Mouse (Mus musculus): ENCODE measurements around the gene Cckbr.

Cckbr gene

DNA sequence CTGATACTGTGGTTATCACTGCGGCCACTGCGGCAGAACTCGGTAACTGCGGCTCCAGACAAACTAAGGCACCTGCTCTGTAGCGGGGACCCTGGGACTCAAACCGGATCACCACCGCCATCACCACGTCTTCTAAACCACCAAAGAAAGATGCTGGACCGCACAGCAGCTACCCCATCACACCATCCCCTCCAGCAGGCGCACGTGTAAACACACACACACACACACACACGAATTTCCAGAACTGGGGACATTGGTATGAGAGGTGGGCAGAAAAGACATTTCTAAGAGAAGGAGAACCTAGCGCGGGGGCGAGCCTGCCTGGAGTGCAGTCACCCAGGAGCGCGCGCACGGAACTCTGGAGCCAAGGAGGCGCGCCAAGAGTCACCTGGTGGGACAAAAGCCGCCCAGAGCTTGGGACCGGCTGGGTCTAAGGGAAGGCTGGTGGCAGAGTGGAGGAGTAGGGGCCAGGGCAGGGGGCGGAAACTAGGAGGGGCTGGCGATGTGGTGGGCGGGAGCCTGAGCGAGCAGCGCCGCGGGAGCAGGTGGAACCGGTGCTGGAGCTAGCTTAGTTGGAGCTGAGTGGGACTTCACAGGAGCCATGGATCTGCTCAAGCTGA is at the start of gene Cckbr:
TSS of gene Cckbr (plus strand) at position 308 of the 620 bp plus-strand sequence.
- DNase-seq: peak; percentile 65

DNA sequence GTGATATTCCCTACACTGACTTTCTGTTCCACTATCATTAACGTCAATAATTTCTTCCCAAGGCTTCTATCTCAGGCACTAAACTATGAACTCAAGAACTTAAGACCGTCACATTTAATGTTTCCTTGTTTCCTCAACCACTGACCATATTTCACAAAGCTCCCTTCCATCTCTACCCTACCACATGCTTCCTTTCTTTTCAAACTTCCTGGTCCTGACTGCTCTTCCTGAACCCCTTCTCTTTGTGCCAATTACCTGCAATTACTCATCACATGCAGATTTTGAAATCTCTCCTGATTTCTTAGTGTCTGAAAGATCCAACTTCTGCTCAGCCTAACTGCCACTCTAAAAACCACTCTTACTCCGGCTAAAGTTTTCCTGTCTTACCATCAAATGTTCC is 45.2 kb upstream of the Cckbr start:
- DNase-seq: no peak

DNA sequence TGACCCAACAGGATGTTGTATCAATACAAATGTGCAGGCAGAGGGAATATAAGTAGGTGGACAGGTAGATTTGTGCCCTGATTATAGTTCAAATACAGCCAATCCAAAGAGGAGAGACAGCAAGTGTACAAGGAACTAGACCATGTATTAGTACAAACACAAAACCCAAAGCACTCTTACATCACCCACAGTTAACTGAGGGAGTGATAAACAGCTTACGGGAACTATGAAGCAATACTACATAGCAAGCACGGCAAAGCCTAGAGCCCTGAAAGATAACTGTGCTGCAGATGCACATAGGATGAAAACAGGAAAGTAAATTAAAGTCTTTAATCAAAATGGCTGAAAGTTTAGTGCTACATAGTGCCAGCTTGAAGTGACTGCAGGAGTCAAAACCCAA is 37.8 kb upstream of the Cckbr start:
- no peak for DNase-seq

DNA sequence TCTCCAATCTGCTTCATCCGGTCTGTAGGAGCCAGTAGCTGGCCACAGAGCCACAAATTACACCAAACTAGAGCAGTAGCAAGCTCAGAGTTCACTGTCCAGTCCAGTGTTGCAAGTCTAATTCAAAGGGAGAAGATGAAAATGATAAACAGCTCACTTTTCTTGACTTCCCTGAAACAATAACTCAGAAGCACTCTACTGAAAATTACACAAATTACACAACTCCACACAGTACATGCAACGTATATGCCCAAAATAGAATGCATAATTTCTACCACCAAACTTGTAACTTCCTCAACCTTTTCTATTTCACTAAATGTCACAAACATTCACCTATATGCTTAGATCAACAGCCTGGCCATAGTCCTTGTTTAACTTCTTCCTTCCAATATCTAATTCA is 35.3 kb upstream of the Cckbr start:
- no peak for DNase-seq

DNA sequence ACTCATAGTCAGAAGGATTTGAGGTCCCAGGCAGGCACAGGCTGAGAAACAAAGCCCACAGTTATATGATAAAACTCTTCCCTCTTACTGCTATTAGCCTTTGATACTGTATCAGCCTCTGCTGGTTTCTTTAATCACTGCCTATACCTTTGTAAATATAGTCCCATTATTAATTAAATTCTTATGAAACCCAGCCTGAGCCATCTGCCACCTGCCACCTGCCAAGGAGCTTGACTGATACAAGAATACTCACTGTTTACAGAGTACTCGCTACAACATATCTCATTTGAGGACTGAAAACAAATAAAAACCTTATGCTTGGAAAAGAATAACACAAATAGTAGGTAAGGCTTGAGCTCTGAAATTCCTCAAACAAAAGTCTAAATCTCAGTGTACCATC is 30.9 kb upstream of the Cckbr start:
- no peak for DNase-seq

DNA sequence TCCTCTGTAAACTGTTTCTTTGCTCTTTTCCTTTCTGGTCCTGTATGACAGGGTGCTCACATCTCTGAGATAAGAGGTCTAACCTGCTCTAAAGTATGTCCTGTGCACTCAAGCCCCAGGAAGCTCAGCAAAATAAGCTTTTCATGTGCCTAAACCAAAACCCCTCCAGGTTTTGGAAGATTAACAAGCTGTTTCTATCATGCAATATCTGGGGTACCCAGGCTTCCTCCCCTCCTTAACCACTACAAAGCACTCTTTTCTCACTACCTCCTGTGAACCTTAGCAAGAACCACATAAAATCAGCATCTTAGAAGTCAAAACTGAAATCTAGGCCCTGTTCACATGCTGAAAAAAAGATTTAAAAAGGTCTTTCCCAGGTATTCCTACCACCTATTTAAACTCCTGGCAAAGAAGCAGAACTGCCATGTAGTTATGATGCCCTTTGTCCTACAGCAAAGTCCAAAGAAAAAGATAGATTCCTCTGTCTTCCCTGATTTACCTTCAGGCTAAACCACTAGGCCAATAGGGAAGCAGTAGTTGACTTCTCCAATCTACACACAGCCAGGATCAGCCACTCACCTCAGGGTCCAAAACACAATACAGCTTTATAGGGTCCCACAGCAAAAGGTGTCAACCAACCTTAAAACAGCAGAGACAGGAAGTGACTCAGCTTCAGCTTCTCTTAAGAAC is 30.3 kb upstream of the Cckbr start:
- no peak for DNase-seq

DNA sequence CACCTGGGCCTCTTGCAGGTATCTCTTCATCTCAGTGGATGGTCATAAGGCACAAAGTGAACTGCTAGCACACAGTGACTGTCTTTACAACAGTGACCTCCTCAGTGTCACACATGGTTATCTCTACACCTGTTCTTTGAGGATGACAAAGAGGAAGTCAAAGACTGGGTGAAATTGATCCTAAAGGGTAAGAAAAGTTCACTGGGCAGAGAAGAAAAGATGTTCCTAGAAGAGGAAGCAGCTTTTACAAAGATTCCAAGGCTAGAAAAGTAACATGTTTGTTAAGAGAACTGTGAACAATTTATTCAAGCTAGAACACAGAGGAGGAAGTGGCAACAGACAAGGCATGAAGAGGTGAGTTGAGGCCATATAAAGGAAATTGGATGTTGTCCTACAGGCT is 29.4 kb upstream of the Cckbr start:
- DNase-seq: no peak

DNA sequence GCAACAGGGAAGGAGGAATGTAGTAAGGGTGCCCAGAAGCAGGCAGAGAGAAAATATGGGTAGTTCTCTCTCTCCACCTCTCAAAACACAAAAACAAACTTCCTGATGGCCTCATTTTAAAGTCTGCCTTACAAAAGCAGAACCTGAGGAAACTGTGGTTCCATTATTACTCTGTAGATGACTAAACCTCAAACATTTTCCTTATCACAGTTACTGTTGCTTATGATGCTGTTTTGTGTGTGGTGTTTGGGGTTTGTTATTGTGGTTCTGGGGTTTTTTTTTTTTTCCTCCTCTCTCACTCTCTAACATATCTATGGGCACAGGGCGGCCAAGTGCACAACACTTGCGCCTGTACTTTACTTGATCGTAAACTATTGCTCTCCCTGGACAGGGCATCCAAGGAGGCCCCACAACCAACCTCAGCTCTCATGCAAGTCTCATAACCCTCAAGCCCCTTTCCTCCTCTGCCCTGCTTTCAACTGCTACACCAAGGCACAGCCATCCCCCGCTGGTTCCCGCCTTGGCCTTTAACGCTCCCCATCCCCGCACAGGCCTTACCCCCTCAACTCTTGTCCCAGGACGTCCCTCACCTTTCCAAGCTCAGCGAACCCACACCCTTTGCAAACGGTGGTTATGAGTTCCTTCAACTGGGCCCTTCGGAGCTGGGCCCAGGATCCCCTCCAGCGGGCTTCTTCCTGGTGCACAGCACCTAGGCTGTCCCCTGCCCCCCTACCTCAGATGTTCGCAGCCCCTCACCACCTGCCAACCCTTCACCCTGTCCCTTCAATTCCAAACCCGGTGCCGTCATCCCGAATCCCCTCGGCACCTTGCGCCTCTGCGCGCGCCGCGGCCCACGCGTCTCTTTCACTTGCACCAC is 26.2 kb upstream of the Cckbr start:
- no peak for DNase-seq

DNA sequence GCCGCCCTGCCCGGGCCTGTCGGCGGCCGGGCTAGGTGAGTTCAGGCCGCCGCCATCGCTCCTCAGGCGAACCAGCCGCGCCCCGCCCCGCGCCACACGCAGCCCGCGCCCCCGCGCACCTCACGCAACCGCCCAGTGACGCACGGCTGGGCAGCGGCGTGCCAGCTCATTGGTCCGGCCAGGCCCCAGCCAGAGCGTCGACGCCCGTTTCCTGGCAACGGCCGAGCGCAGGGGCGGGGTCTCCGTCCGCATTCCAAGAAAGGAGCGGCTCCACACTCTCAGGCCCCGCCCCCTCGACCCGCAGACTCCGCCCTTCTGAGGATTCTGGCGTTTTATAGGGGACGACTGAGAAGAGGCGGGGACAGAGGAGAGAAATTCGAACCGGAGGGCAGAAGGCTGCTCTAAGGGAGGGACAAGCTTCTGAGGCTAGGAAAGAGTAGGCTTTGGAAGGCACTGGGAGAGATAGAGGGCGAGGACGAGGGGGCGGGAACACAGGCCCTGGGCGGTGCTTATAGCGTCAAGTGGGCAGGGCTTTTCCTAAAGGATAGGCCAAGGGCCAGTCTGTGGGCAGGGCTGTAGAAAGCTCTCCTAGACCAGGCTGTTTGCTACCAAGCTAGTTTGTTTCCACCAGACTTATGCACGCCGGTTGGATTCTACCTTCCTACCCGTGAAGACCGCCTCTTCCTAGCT is 25.5 kb upstream of the Cckbr start, which contains the start of gene Fam160a2:
TSS of gene Fam160a2 (minus strand) at position 120 of the 690 bp plus-strand sequence.
- DNase-seq: peak; percentile 100

DNA sequence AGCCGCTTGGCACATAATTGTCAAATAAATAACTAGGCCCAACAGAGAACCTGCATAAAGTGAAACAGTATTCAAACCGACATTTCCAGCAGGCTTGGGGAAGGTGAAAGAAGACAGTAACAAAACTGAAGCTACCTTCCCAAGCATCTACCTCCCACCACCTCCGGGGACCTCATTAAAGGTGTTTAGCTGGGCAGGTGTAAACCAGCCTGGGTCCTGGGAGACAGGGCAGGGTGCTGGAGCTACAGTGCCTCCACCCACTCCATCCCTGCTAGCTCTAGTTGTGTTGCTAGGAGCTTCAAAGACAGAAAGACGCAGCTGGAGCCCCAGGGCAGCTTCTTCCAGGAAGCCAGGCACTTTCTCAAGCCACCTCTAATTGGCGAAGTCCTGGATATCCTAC is 21.3 kb upstream of the Cckbr start, which contains the start of gene Cnga4:
TSS of gene Cnga4 (plus strand) at position 301 of the 400 bp plus-strand sequence.
- no peak for DNase-seq

DNA sequence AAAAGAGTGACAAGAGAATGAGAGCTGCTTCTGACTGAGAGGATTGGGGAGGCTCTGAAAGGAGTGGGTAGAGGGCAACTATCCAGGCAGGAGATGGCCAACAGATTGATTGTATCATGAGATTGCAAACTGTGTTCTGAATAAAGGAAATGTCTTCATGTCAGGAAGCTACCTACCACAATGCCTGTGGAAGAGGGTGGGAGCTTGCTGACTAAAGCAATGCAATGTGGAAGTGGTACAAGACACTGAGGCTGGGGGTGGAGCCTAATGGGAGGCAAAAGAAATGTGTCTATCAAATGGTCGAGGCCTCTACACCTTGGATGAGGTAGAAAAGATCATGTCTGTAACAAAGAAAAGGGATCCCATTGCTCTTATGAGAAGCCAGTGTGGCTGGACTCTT is 19.2 kb upstream of the Cckbr start:
- DNase-seq: no peak

DNA sequence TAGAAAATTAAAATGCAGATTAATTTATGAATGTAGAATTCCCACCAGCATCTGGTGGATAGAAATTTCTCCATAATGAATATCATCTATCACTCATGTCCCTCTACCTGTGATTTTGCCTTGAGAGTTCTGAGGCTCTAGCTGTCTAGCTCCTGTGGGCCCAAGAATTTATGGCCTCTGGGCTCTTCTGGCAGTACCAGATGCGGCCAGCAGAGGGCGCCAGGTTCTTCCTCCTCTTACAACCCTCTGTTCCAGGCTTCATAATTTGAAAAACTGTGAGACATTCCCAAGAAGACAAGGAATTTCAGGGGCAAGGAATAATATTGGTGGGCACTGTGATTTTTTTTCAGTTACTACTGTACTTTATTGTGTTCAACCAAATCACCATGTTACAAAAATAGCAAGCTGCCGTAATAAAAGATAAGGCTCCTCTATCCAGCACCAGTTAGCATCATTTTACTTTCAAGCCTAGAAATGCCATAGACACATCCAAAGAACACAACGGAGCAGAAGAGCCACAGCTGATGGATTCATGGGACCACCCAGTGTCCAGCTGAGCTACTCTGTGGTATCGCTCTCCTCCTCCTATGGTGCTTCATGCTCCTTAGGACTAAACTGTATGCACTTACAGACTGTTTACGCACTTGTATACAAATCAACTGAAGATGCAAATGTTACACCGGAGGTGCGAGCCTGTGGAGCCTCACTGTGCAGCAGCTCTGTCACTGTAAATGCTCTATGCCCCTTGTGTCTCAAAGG is 13.5 kb upstream of the Cckbr start:
- peak; percentile 78 for DNase-seq

DNA sequence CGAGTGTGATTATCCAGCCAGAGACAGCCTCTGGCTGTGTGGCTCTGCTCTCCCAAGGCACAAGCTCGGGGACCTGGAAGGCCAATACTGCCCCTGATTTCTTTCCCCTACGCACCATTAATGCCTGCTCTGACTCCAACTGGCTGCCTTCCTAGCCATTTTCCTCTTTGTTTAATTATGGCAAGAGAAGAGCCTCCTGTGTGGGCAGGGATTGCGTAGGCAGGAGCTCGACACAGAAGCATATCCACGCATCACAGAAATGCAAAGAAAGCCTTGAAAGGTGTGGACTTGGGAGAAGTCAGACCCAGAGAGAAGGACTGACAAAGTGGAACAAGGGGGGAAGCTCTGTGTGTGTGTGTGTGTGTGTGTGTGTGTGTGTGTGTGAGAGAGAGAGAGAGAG is 11.1 kb upstream of the Cckbr start:
- DNase-seq: peak; percentile 64

DNA sequence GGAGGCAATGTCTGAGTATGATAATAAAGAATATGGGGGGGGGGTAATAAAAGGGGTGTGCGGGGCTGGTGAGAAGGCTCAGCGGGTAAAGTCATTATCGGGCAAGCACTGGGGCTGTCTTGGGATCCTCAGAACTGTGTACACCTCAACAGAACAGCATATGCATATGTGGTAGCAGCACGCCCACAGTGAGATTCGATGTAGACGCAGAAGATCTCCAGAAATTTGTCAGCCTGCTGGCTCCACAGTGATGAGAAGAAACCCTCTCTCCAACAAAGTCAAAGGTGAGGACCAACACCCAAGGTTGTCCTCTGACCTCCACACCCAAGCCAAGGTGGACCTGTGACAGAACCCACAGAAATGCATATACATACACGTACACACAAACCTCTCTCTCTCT is 9.0 kb upstream of the Cckbr start:
- DNase-seq: peak; percentile 43

DNA sequence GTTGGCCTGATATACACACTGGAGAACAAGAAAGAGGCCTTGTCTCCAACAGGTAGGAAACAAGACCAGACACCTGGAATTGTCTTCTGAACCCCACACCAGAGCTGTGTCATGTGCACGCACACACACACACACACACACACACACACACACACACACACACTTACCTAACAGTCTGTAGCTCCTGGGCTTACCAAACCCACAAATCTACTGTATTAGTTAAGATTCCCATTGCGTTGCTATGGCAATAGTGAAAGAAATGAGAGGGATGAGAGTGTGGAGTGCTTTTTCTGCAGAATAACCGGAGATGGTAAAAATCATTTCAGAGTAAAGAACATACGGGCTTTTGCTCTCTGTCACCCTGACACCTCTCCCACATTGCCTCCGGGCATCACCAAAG is 7.4 kb upstream of the Cckbr start:
- no peak for DNase-seq

DNA sequence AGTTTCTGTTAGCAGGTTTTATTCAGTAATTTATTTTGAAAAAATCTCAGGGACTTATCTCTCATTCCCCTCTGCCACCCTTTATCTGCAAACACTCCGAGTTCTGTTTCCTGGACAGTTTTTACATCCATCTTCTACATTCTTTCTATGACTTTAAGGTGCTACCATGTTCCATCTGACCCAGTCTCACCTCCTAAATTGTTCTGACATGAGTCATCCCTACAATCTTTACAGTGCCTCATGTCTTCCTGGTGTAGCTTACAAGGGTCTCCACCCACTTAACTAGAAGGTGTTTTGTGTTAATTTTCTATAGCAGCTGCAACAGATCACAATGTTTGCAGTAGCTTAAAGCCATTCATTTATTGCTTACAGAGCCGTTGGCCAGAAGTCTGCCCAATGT is 4.6 kb upstream of the Cckbr start:
- no peak for DNase-seq

DNA sequence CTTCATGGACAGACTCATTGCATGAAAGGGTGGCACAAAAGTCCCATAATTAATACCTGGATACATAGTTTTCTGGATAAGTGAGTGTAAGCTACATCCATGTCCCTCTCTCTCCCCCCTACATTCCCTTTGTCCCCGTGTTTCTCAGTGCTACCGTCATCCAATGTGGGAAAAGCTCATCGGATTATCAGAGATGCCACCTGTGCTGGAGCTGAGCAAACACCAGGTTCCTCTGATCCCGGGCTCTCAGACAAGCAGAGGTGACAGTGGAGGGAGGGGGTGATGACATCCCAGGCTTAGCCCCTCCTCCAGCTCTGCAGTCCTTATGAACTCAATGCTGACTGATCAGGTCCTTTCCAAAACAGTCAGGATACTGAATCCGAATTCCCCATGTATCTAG is 1.2 kb upstream of the Cckbr start:
- no peak for DNase-seq

DNA sequence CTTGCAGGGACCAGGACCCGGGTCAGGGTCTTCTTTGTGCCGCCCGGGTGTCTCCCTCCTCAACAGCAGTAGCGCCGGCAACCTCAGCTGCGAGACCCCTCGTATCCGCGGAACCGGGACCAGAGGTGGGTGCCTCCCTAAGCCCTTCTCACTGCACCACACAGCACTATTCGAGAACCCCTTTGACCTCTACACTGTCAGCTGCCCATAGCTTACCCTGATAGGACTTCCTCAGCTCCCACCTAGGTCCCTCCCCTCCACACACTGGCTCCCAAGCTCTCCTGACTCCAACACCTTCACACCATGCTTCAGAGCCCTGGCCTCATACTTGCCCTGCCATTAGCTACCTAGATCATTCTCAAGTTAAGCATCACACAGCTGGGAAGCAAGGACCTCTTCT is 520 bp downstream of the Cckbr start:
- DNase-seq: no peak

DNA sequence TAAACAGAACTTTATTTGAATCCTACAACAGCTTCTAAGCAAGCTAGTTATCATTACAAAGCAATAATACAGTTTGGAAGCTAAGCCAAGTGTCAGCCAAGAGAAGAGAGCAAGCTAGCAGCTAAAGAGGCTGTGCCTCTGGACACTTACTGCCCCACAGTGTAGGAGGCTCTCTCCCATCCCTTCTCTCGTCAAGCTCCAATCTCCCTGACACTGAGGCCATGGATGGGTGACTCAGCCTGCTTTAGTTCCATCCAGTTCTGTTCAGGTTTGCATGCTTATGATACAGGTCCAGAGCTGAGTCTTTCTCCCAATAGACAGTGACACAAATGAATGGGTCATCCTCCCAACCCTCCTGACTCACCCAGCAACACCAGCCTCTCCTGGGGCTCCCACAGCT is 6.5 kb downstream of the Cckbr start:
- no peak for DNase-seq

DNA sequence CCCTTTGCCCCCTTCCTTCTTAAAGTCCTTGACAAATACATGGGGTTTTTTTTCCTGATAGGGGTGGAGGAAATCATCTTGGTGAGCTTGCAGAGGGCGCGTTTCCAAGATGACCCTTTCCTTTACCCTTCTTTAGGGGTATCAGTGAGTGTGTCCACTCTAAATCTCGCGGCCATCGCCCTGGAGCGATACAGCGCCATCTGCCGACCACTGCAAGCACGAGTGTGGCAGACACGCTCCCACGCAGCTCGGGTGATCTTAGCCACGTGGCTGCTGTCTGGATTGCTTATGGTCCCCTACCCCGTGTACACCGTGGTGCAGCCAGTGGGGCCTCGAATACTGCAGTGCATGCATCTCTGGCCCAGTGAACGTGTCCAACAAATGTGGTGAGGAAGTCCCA is 8.3 kb downstream of the Cckbr start:
- no peak for DNase-seq

DNA sequence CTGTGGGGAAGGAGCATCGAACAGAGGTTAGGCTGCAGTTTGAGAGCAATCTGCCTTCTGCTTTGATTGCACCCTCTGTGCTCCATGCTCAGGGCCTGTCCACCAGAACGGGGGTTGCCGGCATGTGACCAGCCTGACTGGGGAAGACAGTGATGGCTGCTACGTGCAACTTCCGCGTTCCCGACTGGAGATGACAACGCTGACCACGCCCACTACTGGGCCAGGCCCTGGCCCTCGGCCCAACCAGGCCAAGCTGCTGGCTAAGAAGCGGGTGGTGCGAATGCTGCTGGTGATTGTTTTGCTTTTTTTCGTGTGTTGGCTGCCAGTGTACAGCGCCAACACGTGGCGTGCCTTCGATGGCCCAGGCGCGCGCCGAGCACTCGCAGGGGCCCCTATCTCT is 9.3 kb downstream of the Cckbr start:
- no peak for DNase-seq
